Mouse (Mus musculus): ENCODE measurements around the gene Muc4. TPM values are rescaled to one million over a fixed set of nuclear protein-coding genes. Genes with fewer than 3 reads are reported as not detected.
A peak's percentile ranks its signal among the peaks of the same experiment; 100 is the strongest.

The Muc4 gene
- total RNA-seq (2014; rRNA removed; ENCODE audit: low replicate concordance): 0.23 and 0.27 TPM in 2 replicates
- polyA plus RNA-seq (2015; fragmentation: Nextera tagmentation; extraction: Ambion mirVana): 0.16 TPM in 1 of 2 replicates, not detected in the other

DNA sequence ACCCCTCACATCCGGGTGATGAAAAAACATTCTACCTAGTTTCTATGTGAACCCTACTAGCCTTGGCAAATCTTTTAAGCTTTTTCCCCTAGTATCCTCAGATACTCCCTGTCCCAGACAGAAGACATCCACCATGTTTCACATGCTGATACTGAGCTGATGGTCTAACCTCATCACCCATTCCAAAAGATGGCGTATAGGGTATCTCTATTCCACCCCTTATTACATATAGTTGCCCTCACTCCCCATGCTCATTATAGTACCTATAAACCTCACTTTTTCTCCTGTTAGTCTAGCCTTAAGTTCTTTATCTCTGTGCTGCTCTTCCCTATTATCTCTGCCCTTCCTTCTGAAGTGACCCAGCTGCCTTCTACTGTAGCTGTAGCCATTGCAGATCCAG lies at the start of gene Muc4:
Gene Muc4 (plus strand): TSS at position 301 of the 400 bp plus-strand sequence.
- DNase-seq (ENCODE audit: low spot score) (no peak), ATAC-seq (ENCODE audit: insufficient read depth, low read depth) (no peak)
- Histone ChIP-seq H3K9me3 (replicated peaks; ENCODE audit: control insufficient read depth, low read length) (peaks cover 9% of the 10 kb centered on the region), H3K27me3 (ENCODE audit: control insufficient read depth, insufficient read depth, low read length) (0 out of 2 replicates have a peak, but pooled peaks cover 1% of the 10 kb centered on the region), H3K4me3 (ENCODE audit: low read depth, low read length) (no peak within 1 kb of the TSS), H3K4me1 (ENCODE audit: control insufficient read depth, insufficient read depth) (no peaks in the 10 kb centered on the region), H3K27ac (ENCODE audit: low read depth) (no peak within 1 kb of the TSS), H3K36me3 (replicated peaks; ENCODE audit: control insufficient read depth, insufficient read depth, low read length) (no peaks in the 10 kb centered on the region), H3K9ac (replicated peaks; ENCODE audit: low read depth, low read length) (no peak within 1 kb of the TSS), H3K4me2 (ENCODE audit: low read depth, low read length) (no peak within 1 kb of the TSS)
- TF ChIP-seq EP300 (IDR thresholded peaks at IDR 0.05; ENCODE audit: low read depth) (no peak), CTCF (IDR thresholded peaks at IDR 0.05; ENCODE audit: low read depth) (no peak)
- WGBS: 91% methylated on average over 2 of the region's 2 CpGs

DNA sequence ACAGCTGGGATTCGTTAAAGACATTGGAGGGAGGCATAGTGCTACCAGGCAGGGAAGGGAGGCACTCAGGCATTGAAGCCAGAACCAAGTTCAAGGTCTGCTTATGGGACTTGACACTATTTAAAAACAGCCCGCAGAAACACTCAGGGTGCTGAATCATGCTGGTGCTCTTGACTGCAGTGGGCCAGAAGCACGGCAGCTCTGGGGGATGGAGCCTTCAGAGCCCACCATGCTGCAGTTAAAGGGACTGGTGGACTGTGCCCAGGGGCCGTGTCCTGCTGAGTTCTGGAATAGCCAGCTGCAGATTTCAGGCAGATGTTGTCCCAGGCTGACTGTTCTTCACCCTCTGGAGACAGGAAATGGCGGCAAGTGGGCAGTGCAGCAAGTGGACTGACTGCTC lies 49.7 kb upstream of the Muc4 start:
- ATAC-seq (ENCODE audit: insufficient read depth, low read depth) (no peak), DNase-seq (ENCODE audit: low spot score) (no peak)
- 55% methylated on average over 5 of the region's 5 CpGs for WGBS
- no peaks in the 10 kb centered on the region for H3K4me1 ChIP-seq (ENCODE audit: control insufficient read depth, insufficient read depth)
- no peak overlapping the region for H3K4me3 ChIP-seq (ENCODE audit: low read depth, low read length)
- no peak overlapping the region for H3K9ac ChIP-seq (replicated peaks; ENCODE audit: low read depth, low read length)
- peaks cover 3% of the 10 kb centered on the region; the same call in 1 of the 2 replicates for H3K36me3 ChIP-seq (replicated peaks; ENCODE audit: control insufficient read depth, insufficient read depth, low read length)
- no peaks in the 10 kb centered on the region for H3K27me3 ChIP-seq (ENCODE audit: control insufficient read depth, insufficient read depth, low read length)
- H3K4me2 ChIP-seq (ENCODE audit: low read depth, low read length): no peak overlapping the region
- TF ChIP-seq CTCF (IDR thresholded peaks at IDR 0.05; ENCODE audit: low read depth) (no peak), EP300 (IDR thresholded peaks at IDR 0.05; ENCODE audit: low read depth) (no peak)
- no peaks in the 10 kb centered on the region for H3K9me3 ChIP-seq (replicated peaks; ENCODE audit: control insufficient read depth, low read length)
- H3K27ac ChIP-seq (ENCODE audit: low read depth): no peak overlapping the region

DNA sequence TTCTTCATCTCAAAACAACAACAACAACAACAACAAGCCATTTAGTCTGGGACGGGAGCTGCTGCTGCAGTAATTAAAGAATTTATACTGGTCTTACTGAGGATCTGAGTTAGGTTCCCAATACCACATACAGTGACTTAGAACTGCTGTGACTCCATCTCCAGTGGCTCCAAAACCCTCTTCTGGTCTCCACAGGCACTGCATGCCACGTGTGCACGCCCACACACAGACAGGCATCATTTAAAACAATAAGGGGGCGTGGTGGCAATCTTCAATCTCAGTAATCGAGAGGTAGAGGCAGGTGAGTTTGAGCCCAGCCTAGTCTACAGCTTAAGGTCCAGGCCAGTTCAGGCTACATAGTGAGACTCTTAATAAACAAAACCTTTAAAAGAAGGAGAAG lies 48.5 kb upstream of the Muc4 start:
- no peak overlapping the region for H3K27ac ChIP-seq (ENCODE audit: low read depth)
- no peaks in the 10 kb centered on the region for H3K27me3 ChIP-seq (ENCODE audit: control insufficient read depth, insufficient read depth, low read length)
- no peaks in the 10 kb centered on the region; the same call in 1 of the 2 replicates for H3K36me3 ChIP-seq (replicated peaks; ENCODE audit: control insufficient read depth, insufficient read depth, low read length)
- no peak overlapping the region for H3K4me2 ChIP-seq (ENCODE audit: low read depth, low read length)
- H3K9ac ChIP-seq (replicated peaks; ENCODE audit: low read depth, low read length): no peak overlapping the region
- H3K9me3 ChIP-seq (replicated peaks; ENCODE audit: control insufficient read depth, low read length): no peaks in the 10 kb centered on the region
- H3K4me1 ChIP-seq (ENCODE audit: control insufficient read depth, insufficient read depth): no peaks in the 10 kb centered on the region
- TF ChIP-seq CTCF (IDR thresholded peaks at IDR 0.05; ENCODE audit: low read depth) (no peak), EP300 (IDR thresholded peaks at IDR 0.05; ENCODE audit: low read depth) (no peak)
- ATAC-seq (ENCODE audit: insufficient read depth, low read depth): no peak
- H3K4me3 ChIP-seq (ENCODE audit: low read depth, low read length): no peak overlapping the region
- WGBS: 85% methylated on average over 5 of the region's 5 CpGs
- DNase-seq (ENCODE audit: low spot score): no peak

DNA sequence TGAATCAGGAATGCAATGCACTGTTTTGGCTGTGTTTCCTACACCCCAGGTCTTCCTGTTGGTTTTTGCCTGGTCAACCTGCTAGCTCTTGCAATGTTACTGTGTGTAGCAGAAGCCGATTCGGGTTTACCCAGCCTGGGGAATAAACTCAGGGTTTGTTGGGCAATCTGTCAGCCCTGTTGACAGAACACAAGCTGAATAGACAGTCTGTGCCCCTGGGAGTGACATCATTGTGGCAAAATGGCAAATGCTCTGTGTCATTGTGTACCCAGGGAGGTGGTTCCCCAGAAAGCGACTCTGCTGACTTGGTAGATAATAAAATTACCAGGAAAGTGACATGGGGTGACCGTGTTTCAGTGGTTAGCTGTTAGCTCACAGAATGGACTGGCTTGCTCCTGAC lies 46.9 kb upstream of the Muc4 start:
- Histone ChIP-seq H3K27me3 (ENCODE audit: control insufficient read depth, insufficient read depth, low read length) (no peaks in the 10 kb centered on the region), H3K9me3 (replicated peaks; ENCODE audit: control insufficient read depth, low read length) (no peaks in the 10 kb centered on the region), H3K4me3 (ENCODE audit: low read depth, low read length) (no peak overlapping the region), H3K4me1 (ENCODE audit: control insufficient read depth, insufficient read depth) (no peaks in the 10 kb centered on the region), H3K27ac (ENCODE audit: low read depth) (no peak overlapping the region), H3K9ac (replicated peaks; ENCODE audit: low read depth, low read length) (no peak overlapping the region), H3K4me2 (ENCODE audit: low read depth, low read length) (no peak overlapping the region), H3K36me3 (replicated peaks; ENCODE audit: control insufficient read depth, insufficient read depth, low read length) (no peaks in the 10 kb centered on the region)
- ATAC-seq (ENCODE audit: insufficient read depth, low read depth): no peak
- no peak for DNase-seq (ENCODE audit: low spot score)
- TF ChIP-seq CTCF (IDR thresholded peaks at IDR 0.05; ENCODE audit: low read depth): no peak
- 61% methylated on average over 4 of the region's 4 CpGs for WGBS

DNA sequence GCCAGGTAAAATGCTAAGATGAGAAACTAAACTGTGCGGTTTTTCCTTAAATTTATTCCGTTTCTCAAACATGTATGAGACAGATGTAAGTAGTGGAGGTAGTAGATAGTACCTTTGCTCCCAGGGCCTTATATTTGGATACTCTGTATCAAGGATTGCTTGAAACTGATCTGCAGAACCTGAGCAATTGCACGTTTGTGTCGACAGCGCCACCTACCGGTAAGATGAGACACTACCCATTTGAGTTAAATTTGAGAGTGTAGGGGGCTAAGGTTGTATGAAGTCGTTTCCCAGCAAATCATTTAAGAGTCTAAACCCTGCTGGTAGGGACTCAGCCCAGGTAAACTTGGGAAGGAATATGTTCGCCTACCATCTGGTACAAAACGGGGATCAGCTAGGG lies 46.2 kb upstream of the Muc4 start:
- Histone ChIP-seq H3K9ac (replicated peaks; ENCODE audit: low read depth, low read length) (no peak overlapping the region), H3K27me3 (ENCODE audit: control insufficient read depth, insufficient read depth, low read length) (no peaks in the 10 kb centered on the region), H3K36me3 (replicated peaks; ENCODE audit: control insufficient read depth, insufficient read depth, low read length) (no peaks in the 10 kb centered on the region), H3K4me3 (ENCODE audit: low read depth, low read length) (no peak overlapping the region), H3K9me3 (replicated peaks; ENCODE audit: control insufficient read depth, low read length) (no peaks in the 10 kb centered on the region), H3K4me1 (ENCODE audit: control insufficient read depth, insufficient read depth) (no peaks in the 10 kb centered on the region), H3K4me2 (ENCODE audit: low read depth, low read length) (no peak overlapping the region), H3K27ac (ENCODE audit: low read depth) (no peak overlapping the region)
- ATAC-seq (ENCODE audit: insufficient read depth, low read depth): no peak; the same call in 1 of the 2 replicates
- WGBS: 3% methylated on average over 9 of the region's 9 CpGs
- peak; percentile 92 for TF ChIP-seq CTCF (IDR thresholded peaks at IDR 0.05; ENCODE audit: low read depth)
- no peak for TF ChIP-seq EP300 (IDR thresholded peaks at IDR 0.05; ENCODE audit: low read depth)
- DNase-seq (ENCODE audit: low spot score): no peak

DNA sequence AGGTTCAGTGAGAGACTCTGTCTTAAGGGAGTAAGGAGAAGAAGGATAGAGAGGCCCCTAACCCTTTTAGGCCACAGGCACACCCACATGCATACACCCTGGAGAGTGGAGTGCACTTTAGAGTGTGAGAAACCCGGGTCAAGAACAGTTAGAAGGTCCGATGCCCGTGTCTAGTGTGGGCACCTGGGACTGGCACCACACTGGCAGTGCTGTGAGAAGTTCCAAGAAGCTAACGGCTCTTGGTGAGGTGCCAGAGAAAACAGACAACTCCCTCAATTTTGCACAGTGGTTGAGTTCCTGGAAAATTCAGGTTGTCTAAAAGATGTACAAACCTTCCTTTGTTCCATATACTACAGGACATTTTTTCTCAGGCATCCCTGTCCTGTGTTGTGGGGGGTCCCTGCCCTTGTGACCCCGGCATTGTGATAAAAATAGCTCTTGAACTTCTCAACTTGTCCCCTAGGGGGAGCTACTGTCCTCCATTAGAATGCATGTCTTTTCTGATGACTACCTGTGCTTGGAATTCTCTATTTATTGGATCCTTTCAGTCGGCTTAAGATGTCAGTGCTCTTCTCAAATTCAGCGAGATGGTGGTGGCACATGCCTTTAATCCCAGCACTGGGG lies 38.7 kb upstream of the Muc4 start:
- Histone ChIP-seq H3K4me3 (ENCODE audit: low read depth, low read length) (no peak overlapping the region), H3K4me1 (ENCODE audit: control insufficient read depth, insufficient read depth) (peaks cover 3% of the 10 kb centered on the region; the same call in 1 of the 2 replicates), H3K4me2 (ENCODE audit: low read depth, low read length) (no peak overlapping the region), H3K27ac (ENCODE audit: low read depth) (no peak overlapping the region), H3K36me3 (replicated peaks; ENCODE audit: control insufficient read depth, insufficient read depth, low read length) (no peaks in the 10 kb centered on the region), H3K9me3 (replicated peaks; ENCODE audit: control insufficient read depth, low read length) (no peaks in the 10 kb centered on the region), H3K27me3 (ENCODE audit: control insufficient read depth, insufficient read depth, low read length) (no peaks in the 10 kb centered on the region), H3K9ac (replicated peaks; ENCODE audit: low read depth, low read length) (no peak overlapping the region)
- DNase-seq (ENCODE audit: low spot score): peak; percentile 55
- TF ChIP-seq EP300 (IDR thresholded peaks at IDR 0.05; ENCODE audit: low read depth) (no peak), CTCF (IDR thresholded peaks at IDR 0.05; ENCODE audit: low read depth) (peak; percentile 62)
- peak; percentile 27; the same call in 1 of the 2 replicates for ATAC-seq (ENCODE audit: insufficient read depth, low read depth)
- 27% methylated on average over 7 of the region's 7 CpGs for WGBS

Data from heart, postnatal 0 days (tissue).